Mouse (Mus musculus): ENCODE results near the gene Hscb. TPM values are rescaled to one million over a fixed set of nuclear protein-coding genes. Genes with fewer than 3 reads are reported as not detected.
"Not testable (repeated sequence)": the region's sequence is repeated elsewhere in the genome, so short reads cannot be mapped to it uniquely, and the experiment has no call there.

Hscb gene
- polyA plus RNA-seq, 1 experiment from 2014 or later, result 20.6 TPM

- Histone ChIP-seq H3K4me3 (replicated peaks) (no peak overlapping the region), H3K4me2 (no peak overlapping the region), H3K27me3 (no peaks in the 10 kb centered on the region), H3K27ac (no peak overlapping the region), H3K9me3 (no peaks in the 10 kb centered on the region), H3K4me1 (no peaks in the 10 kb centered on the region), H3K36me3 (replicated peaks) (peaks cover 53% of the 10 kb centered on the region), H3K9ac (no peak overlapping the region)
- WGBS, result 91% methylated on average over 5 of the region's 5 CpGs
- ATAC-seq (ENCODE audit: low FRiP score), result no peak
These were observed 20.9 kb upstream of the Hscb start for GRCm38 (mm10) chr5:110860445-110860844.

GRCm38 (mm10) chr5:110859013-110859650 is 19.6 kb upstream of the Hscb start:
- Histone ChIP-seq H3K27me3 (no peaks in the 10 kb centered on the region), H3K36me3 (replicated peaks) (peaks cover 47% of the 10 kb centered on the region), H3K9ac (no peak overlapping the region), H3K4me3 (replicated peaks) (no peak overlapping the region), H3K27ac (peak overlapping the region; percentile 66; the same call in 1 of the 2 replicates), H3K9me3 (no peaks in the 10 kb centered on the region), H3K4me1 (no peaks in the 10 kb centered on the region), H3K4me2 (no peak overlapping the region)
- no peak for ATAC-seq (ENCODE audit: low FRiP score)
- WGBS, result 69% methylated on average over 13 of the region's 13 CpGs

- Histone ChIP-seq H3K4me1 (no peaks in the 10 kb centered on the region), H3K9ac (no peak overlapping the region), H3K4me2 (no peak overlapping the region), H3K36me3 (replicated peaks) (peaks cover 46% of the 10 kb centered on the region), H3K27ac (no peak overlapping the region), H3K9me3 (no peaks in the 10 kb centered on the region), H3K27me3 (no peaks in the 10 kb centered on the region), H3K4me3 (replicated peaks) (no peak overlapping the region)
- no peak for ATAC-seq (ENCODE audit: low FRiP score)
- WGBS, result 82% methylated on average over 5 of the region's 5 CpGs
These were observed 17.5 kb upstream of the Hscb start for GRCm38 (mm10) chr5:110857091-110857490.

- Histone ChIP-seq H3K4me1 (no peaks in the 10 kb centered on the region), H3K27me3 (no peaks in the 10 kb centered on the region), H3K4me2 (no peak overlapping the region), H3K9me3 (no peaks in the 10 kb centered on the region), H3K9ac (no peak overlapping the region), H3K27ac (no peak overlapping the region), H3K4me3 (replicated peaks) (no peak overlapping the region), H3K36me3 (replicated peaks) (peaks cover 49% of the 10 kb centered on the region)
- 96% methylated on average over 1 of the region's 1 CpGs for WGBS
- ATAC-seq (ENCODE audit: low FRiP score), result no peak
These were observed 13.4 kb upstream of the Hscb start for GRCm38 (mm10) chr5:110852990-110853389.

- 93% methylated on average over 14 of the region's 14 CpGs for WGBS
- Histone ChIP-seq H3K9me3 (no peaks in the 10 kb centered on the region), H3K4me2 (peak overlapping the region; percentile 71), H3K9ac (no peak overlapping the region), H3K27ac (no peak overlapping the region), H3K4me3 (replicated peaks) (peak overlapping the region; percentile 72; the same call in 1 of the 2 replicates), H3K4me1 (peaks cover 12% of the 10 kb centered on the region), H3K27me3 (no peaks in the 10 kb centered on the region), H3K36me3 (replicated peaks) (peaks cover 34% of the 10 kb centered on the region)
- ATAC-seq (ENCODE audit: low FRiP score), result no peak
These were observed 1.7 kb upstream of the Hscb start for GRCm38 (mm10) chr5:110841046-110841862.

- Histone ChIP-seq H3K27me3 (no peaks in the 10 kb centered on the region), H3K9me3 (no peaks in the 10 kb centered on the region), H3K27ac (peak overlapping the region; percentile 79), H3K4me1 (peaks cover 12% of the 10 kb centered on the region), H3K9ac (peak overlapping the region; percentile 72), H3K36me3 (replicated peaks) (peaks cover 26% of the 10 kb centered on the region), H3K4me3 (replicated peaks) (peak overlapping the region; percentile 72), H3K4me2 (peak overlapping the region; percentile 71)
- no peak for ATAC-seq (ENCODE audit: low FRiP score)
- 8% methylated on average over 4 of the region's 4 CpGs for WGBS
These were observed 888 bp upstream of the Hscb start for GRCm38 (mm10) chr5:110840465-110840864.

GRCm38 (mm10) chr5:110839038-110839677 is 419 bp downstream of the Hscb start:
- Histone ChIP-seq H3K27ac (peak overlapping the region; percentile 74), H3K9me3 (no peaks in the 10 kb centered on the region), H3K4me2 (peak overlapping the region; percentile 80), H3K36me3 (replicated peaks) (peaks cover 16% of the 10 kb centered on the region; the same call in 1 of the 2 replicates), H3K27me3 (no peaks in the 10 kb centered on the region), H3K4me3 (replicated peaks) (peak overlapping the region; percentile 72), H3K4me1 (peaks cover 12% of the 10 kb centered on the region), H3K9ac (peak overlapping the region; percentile 70)
- peak; percentile 76 for ATAC-seq (ENCODE audit: low FRiP score)
- 8% methylated on average over 28 of the region's 28 CpGs for WGBS

- not testable (repeated sequence) for H3K4me2 ChIP-seq; H3K9me3 ChIP-seq; H3K4me3 ChIP-seq (replicated peaks); H3K27me3 ChIP-seq; H3K27ac ChIP-seq; H3K9ac ChIP-seq; ATAC-seq (ENCODE audit: low FRiP score)
- Histone ChIP-seq H3K4me1 (peaks cover 12% of the 10 kb centered on the region), H3K36me3 (replicated peaks) (peaks cover 12% of the 10 kb centered on the region; the same call in 1 of the 2 replicates)
- 91% methylated on average over 5 of the region's 5 CpGs for WGBS
These were observed 1.6 kb downstream of the Hscb start for GRCm38 (mm10) chr5:110838016-110838415.

- Histone ChIP-seq H3K4me1 (peaks cover 12% of the 10 kb centered on the region), H3K36me3 (replicated peaks) (no peaks in the 10 kb centered on the region), H3K4me2 (no peak overlapping the region), H3K27me3 (no peaks in the 10 kb centered on the region), H3K4me3 (replicated peaks) (no peak overlapping the region), H3K9me3 (no peaks in the 10 kb centered on the region), H3K27ac (no peak overlapping the region), H3K9ac (no peak overlapping the region)
- WGBS, result 40% methylated on average over 3 of the region's 3 CpGs
- no peak for ATAC-seq (ENCODE audit: low FRiP score)
These were observed 3.6 kb downstream of the Hscb start for GRCm38 (mm10) chr5:110835959-110836358.

- H3K4me1 ChIP-seq, result no peaks in the 10 kb centered on the region
- no peaks in the 10 kb centered on the region for H3K36me3 ChIP-seq (replicated peaks)
- H3K9ac ChIP-seq, result no peak overlapping the region
- no peaks in the 10 kb centered on the region for H3K9me3 ChIP-seq
- no peak for ATAC-seq (ENCODE audit: low FRiP score)
- no peak overlapping the region for H3K4me3 ChIP-seq (replicated peaks)
- no peak overlapping the region for H3K27ac ChIP-seq
- no peaks in the 10 kb centered on the region for H3K27me3 ChIP-seq
- WGBS, result 89% methylated on average over 5 of the region's 5 CpGs
- no peak overlapping the region for H3K4me2 ChIP-seq
These were observed 8.4 kb downstream of the Hscb start for GRCm38 (mm10) chr5:110831036-110831720.

- Histone ChIP-seq H3K27me3 (no peaks in the 10 kb centered on the region), H3K4me1 (no peaks in the 10 kb centered on the region), H3K4me3 (replicated peaks) (no peak overlapping the region), H3K4me2 (no peak overlapping the region), H3K27ac (no peak overlapping the region), H3K9ac (no peak overlapping the region), H3K36me3 (replicated peaks) (no peaks in the 10 kb centered on the region), H3K9me3 (no peaks in the 10 kb centered on the region)
- no peak for ATAC-seq (ENCODE audit: low FRiP score)
- 92% methylated on average over 5 of the region's 5 CpGs for WGBS
These were observed 12.0 kb downstream of the Hscb start for GRCm38 (mm10) chr5:110827576-110827975.
